ENCODE assay signal across 20 mouse cellular contexts in the genomic region with DNA sequence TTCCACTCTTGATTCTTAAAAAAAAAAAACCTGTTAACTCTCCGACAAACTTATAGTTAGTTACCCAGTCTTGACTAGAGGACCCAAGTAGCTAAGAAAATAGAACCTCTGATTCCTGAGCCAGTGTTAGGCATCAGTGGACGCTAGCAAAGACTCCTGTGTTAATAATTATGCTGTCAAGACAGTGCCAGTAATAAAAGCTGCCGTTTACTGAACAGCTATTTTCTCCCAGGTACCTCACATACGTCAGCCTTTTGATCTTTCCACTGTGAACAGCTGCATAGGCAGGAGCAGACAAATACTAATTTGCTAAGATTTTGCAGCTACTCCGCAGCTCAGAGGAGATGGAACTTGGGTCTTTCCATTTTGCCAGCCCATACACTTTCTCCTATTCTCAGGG. TPM values are rescaled to one million over a fixed set of nuclear protein-coding genes. Genes with fewer than 3 reads are reported as not detected.
DNase-seq lines count a peak whose midpoint lies in the region; ATAC-seq lines count a peak whose summit lies in the region.
"Had no signal": no experiment of that assay in that cellular context is flagged by ENCODE, and none has a peak within 500 bp of the region (broad histone marks: within the 10 kb centered on the region; RNA-seq: fewer than 3 reads in every experiment).

No protein-coding gene starts in this region.

- H3K9ac ChIP-seq in kidney, embryonic 16.5 days (replicated peaks; ENCODE audit: low read length), result no peak overlapping the region
- H3K9ac ChIP-seq: embryonic facial prominence, embryonic 12.5 days; forebrain, embryonic 13.5 days; forebrain, embryonic 15.5 days; forebrain, postnatal 0 days had no signal

- H3K27ac ChIP-seq in kidney, embryonic 16.5 days (ENCODE audit: low read length), result no peak overlapping the region
- H3K27ac ChIP-seq: embryonic facial prominence, embryonic 10.5 days; embryonic facial prominence, embryonic 12.5 days; forebrain, embryonic 13.5 days; forebrain, embryonic 15.5 days had no signal

- DNase-seq in kidney, adult 9 months, result peak; percentile 48
- no peak for DNase-seq in heart, adult 11 months
- no peak for DNase-seq in urinary bladder, adult 2 months (ENCODE audit: low spot score)
- DNase-seq: adrenal gland, adult 8-10 months; adrenal gland, postnatal 14 days; adrenal gland, postnatal 36 days; cerebellum, adult 11-12 months; cerebellum, adult 9-10 months; cerebellum, postnatal 10 days; cerebellum, postnatal 25 days; forebrain, postnatal 0 days had no signal

- no peaks in the 10 kb centered on the region for H3K27me3 ChIP-seq in kidney, embryonic 16.5 days (ENCODE audit: insufficient read depth, low read length)
- H3K27me3 ChIP-seq: embryonic facial prominence, embryonic 12.5 days; forebrain, embryonic 13.5 days; forebrain, embryonic 15.5 days; Patski had no signal

- no peak overlapping the region for H3K4me3 ChIP-seq in kidney, embryonic 16.5 days (ENCODE audit: low read length)
- H3K4me3 ChIP-seq: embryonic facial prominence, embryonic 10.5 days; embryonic facial prominence, embryonic 12.5 days; forebrain, embryonic 13.5 days; forebrain, embryonic 15.5 days had no signal

- H3K36me3 ChIP-seq in kidney, embryonic 16.5 days (ENCODE audit: insufficient read depth, low read length), result no peaks in the 10 kb centered on the region
- H3K36me3 ChIP-seq: embryonic facial prominence, embryonic 10.5 days; forebrain, embryonic 15.5 days had no signal

- no peak for ATAC-seq in kidney, embryonic 16.5 days (ENCODE audit: low FRiP score, low TSS enrichment)
- peak; percentile 7 for ATAC-seq in CD4-positive, CD25-positive, alpha-beta regulatory T cell, adult 4 months
- ATAC-seq: activated CD4-positive, CD25-positive, alpha-beta regulatory T cell, adult 4 months; forebrain, embryonic 13.5 days; forebrain, embryonic 15.5 days; forebrain, postnatal 0 days; Patski had no signal

- peaks cover 4% of the 10 kb centered on the region for H3K4me1 ChIP-seq in kidney, embryonic 16.5 days (ENCODE audit: insufficient read depth, low read length)

- H3K4me2 ChIP-seq in kidney, embryonic 16.5 days (replicated peaks; ENCODE audit: low read depth, low read length), result no peak overlapping the region
- H3K4me2 ChIP-seq: embryonic facial prominence, embryonic 12.5 days; forebrain, embryonic 13.5 days; forebrain, embryonic 15.5 days had no signal

- H3K9me3 ChIP-seq in kidney, embryonic 16.5 days (ENCODE audit: low read length), result no peaks in the 10 kb centered on the region
- H3K9me3 ChIP-seq: embryonic facial prominence, embryonic 10.5 days; embryonic facial prominence, embryonic 12.5 days; forebrain, embryonic 13.5 days; forebrain, embryonic 15.5 days; G1E had no signal

- 59% methylated on average over 5 of the region's 5 CpGs for WGBS in kidney, embryonic 16.5 days

RNA-seq across cellular contexts. Expression of gene Atxn7l1, which starts 20.1 kb away (rescaled TPM):
- polyA plus RNA-seq in kidney, embryonic 16.5 days (2015; fragmentation: Nextera tagmentation; extraction: Ambion mirVana), result 9.9 and 15.4 TPM in 2 replicates
- 10 to 100 TPM; 75.6 to 87.7 TPM for polyA plus RNA-seq in CD4-positive, CD25-positive, alpha-beta regulatory T cell, adult 4 months (2017; shearing (Covaris generic))
- polyA plus RNA-seq in urinary bladder, adult 2 months (2012; rRNA removed), result 12.4 and 20.3 TPM in 2 replicates
